Mouse (Mus musculus) erythroblast, adult 5-6 weeks (primary cell): ENCODE results near the gene Keap1. TPM values are rescaled to one million over a fixed set of nuclear protein-coding genes. Genes with fewer than 3 reads are reported as not detected.

Experiments
- total RNA-seq, 2 experiments: library from RNA; stranded (forward) in 1 of 2; stranded (reverse) in 1 of 2; fragments of 150-400 nt in 1 of 2; fragments of 200-764, 138-1000 nt in 1 of 2; gene quantifications; 2 replicates each; pipeline versions ENCODE4 v1.2.3 to v1.2.4; 2015 to 2017; ENCODE audit warnings: low replicate concordance in 2 of 2

Keap1 gene
- total RNA-seq, 2 experiments from 2014 or later = 6.9 to 8.9 TPM

Other genes with a start within 250 kb of the Keap1 start
- gene Mrpl4, start 236.6 kb downstream of the Keap1 start, total RNA-seq (2015; ENCODE audit: low replicate concordance) = 7.9 and 19.0 TPM in 2 replicates
- 6.8 and 11.4 TPM in 2 replicates for gene Mrpl4, start 236.6 kb downstream of the Keap1 start, total RNA-seq (2017; ENCODE audit: low replicate concordance)
- 0.84 and 1.2 TPM in 2 replicates for gene Icam1, start 223.4 kb downstream of the Keap1 start, total RNA-seq (2015; ENCODE audit: low replicate concordance)
- 2.2 and 2.3 TPM in 2 replicates for gene Icam1, start 223.4 kb downstream of the Keap1 start, total RNA-seq (2017; ENCODE audit: low replicate concordance)
- gene Icam4, start 210.0 kb downstream of the Keap1 start, total RNA-seq (2015; ENCODE audit: low replicate concordance) = 39.2 and 40.8 TPM in 2 replicates
- 20.6 and 35.8 TPM in 2 replicates for gene Icam4, start 210.0 kb downstream of the Keap1 start, total RNA-seq (2017; ENCODE audit: low replicate concordance)
- 0.58 TPM in 1 of 2 replicates, not detected in the other for gene Icam5, start 207.3 kb downstream of the Keap1 start, total RNA-seq (2015; ENCODE audit: low replicate concordance)
- gene Icam5, start 207.3 kb downstream of the Keap1 start, total RNA-seq (2017; ENCODE audit: low replicate concordance) = 4.7 and 5.4 TPM in 2 replicates
- gene Zglp1, start 172.3 kb downstream of the Keap1 start, total RNA-seq (2015; ENCODE audit: low replicate concordance) = not detected in 2 replicates
- not detected in 2 replicates for gene Zglp1, start 172.3 kb downstream of the Keap1 start, total RNA-seq (2017; ENCODE audit: low replicate concordance)
- gene Gm49373, start 166.3 kb downstream of the Keap1 start, total RNA-seq (2015; ENCODE audit: low replicate concordance) = 2.3 TPM in 1 of 2 replicates, not detected in the other
- gene Gm49373, start 166.3 kb downstream of the Keap1 start, total RNA-seq (2017; ENCODE audit: low replicate concordance) = not detected in 2 replicates
- 8.4 TPM in 1 of 2 replicates, not detected in the other for gene Fdx1l, start 165.7 kb downstream of the Keap1 start, total RNA-seq (2015; ENCODE audit: low replicate concordance)
- 1.4 and 13.7 TPM in 2 replicates for gene Fdx1l, start 165.7 kb downstream of the Keap1 start, total RNA-seq (2017; ENCODE audit: low replicate concordance)
- gene Gm38431, start 147.4 kb downstream of the Keap1 start, total RNA-seq (2015; ENCODE audit: low replicate concordance) = 19.4 and 20.9 TPM in 2 replicates
- 1.8 and 3.6 TPM in 2 replicates for gene Gm38431, start 147.4 kb downstream of the Keap1 start, total RNA-seq (2017; ENCODE audit: low replicate concordance)
- 4.0 and 11.7 TPM in 2 replicates for gene Raver1, start 147.4 kb downstream of the Keap1 start, total RNA-seq (2015; ENCODE audit: low replicate concordance)
- gene Raver1, start 147.4 kb downstream of the Keap1 start, total RNA-seq (2017; ENCODE audit: low replicate concordance) = 3.8 and 7.8 TPM in 2 replicates
- gene Tyk2, start 108.1 kb downstream of the Keap1 start, total RNA-seq (2015; ENCODE audit: low replicate concordance) = 2.7 and 4.2 TPM in 2 replicates
- 3.3 and 5.3 TPM in 2 replicates for gene Tyk2, start 108.1 kb downstream of the Keap1 start, total RNA-seq (2017; ENCODE audit: low replicate concordance)
- gene Cdc37, start 89.4 kb downstream of the Keap1 start, total RNA-seq (2015; ENCODE audit: low replicate concordance) = 21.9 and 29.8 TPM in 2 replicates
- gene Cdc37, start 89.4 kb downstream of the Keap1 start, total RNA-seq (2017; ENCODE audit: low replicate concordance) = 35.5 and 75.3 TPM in 2 replicates
- 2.5 and 2.7 TPM in 2 replicates for gene Pde4a, start 73.6 kb downstream of the Keap1 start, total RNA-seq (2015; ENCODE audit: low replicate concordance)
- gene Pde4a, start 73.6 kb downstream of the Keap1 start, total RNA-seq (2017; ENCODE audit: low replicate concordance) = 0.77 and 1.1 TPM in 2 replicates
- gene S1pr5, start 9.1 kb upstream of the Keap1 start, total RNA-seq (2015; ENCODE audit: low replicate concordance) = 1.7 TPM in 1 of 2 replicates, not detected in the other
- gene S1pr5, start 9.1 kb upstream of the Keap1 start, total RNA-seq (2017; ENCODE audit: low replicate concordance) = 1.1 and 3.2 TPM in 2 replicates
- 11.9 TPM in 2 replicates for gene Atg4d, start 25.9 kb upstream of the Keap1 start, total RNA-seq (2015; ENCODE audit: low replicate concordance)
- 31.9 and 59.8 TPM in 2 replicates for gene Atg4d, start 25.9 kb upstream of the Keap1 start, total RNA-seq (2017; ENCODE audit: low replicate concordance)
- 14.0 and 26.7 TPM in 2 replicates for gene Kri1, start 48.6 kb upstream of the Keap1 start, total RNA-seq (2015; ENCODE audit: low replicate concordance)
- gene Kri1, start 48.6 kb upstream of the Keap1 start, total RNA-seq (2017; ENCODE audit: low replicate concordance) = 16.7 and 22.3 TPM in 2 replicates
- gene Cdkn2d, start 52.0 kb upstream of the Keap1 start, total RNA-seq (2015; ENCODE audit: low replicate concordance) = 29.4 and 40.1 TPM in 2 replicates
- gene Cdkn2d, start 52.0 kb upstream of the Keap1 start, total RNA-seq (2017; ENCODE audit: low replicate concordance) = 15.9 and 25.5 TPM in 2 replicates
- gene Ap1m2, start 73.0 kb upstream of the Keap1 start, total RNA-seq (2015; ENCODE audit: low replicate concordance) = 0.58 TPM in 1 of 2 replicates, not detected in the other
- not detected in 2 replicates for gene Ap1m2, start 73.0 kb upstream of the Keap1 start, total RNA-seq (2017; ENCODE audit: low replicate concordance)
- gene Slc44a2, start 81.3 kb upstream of the Keap1 start, total RNA-seq (2015; ENCODE audit: low replicate concordance) = 10.6 and 17.1 TPM in 2 replicates
- gene Slc44a2, start 81.3 kb upstream of the Keap1 start, total RNA-seq (2017; ENCODE audit: low replicate concordance) = 11.7 and 14.5 TPM in 2 replicates
- gene Ilf3, start 128.5 kb upstream of the Keap1 start, total RNA-seq (2015; ENCODE audit: low replicate concordance) = 12.5 and 15.2 TPM in 2 replicates
- 14.2 and 16.5 TPM in 2 replicates for gene Ilf3, start 128.5 kb upstream of the Keap1 start, total RNA-seq (2017; ENCODE audit: low replicate concordance)
- gene Qtrt1, start 172.5 kb upstream of the Keap1 start, total RNA-seq (2015; ENCODE audit: low replicate concordance) = 1.7 and 8.8 TPM in 2 replicates
- gene Qtrt1, start 172.5 kb upstream of the Keap1 start, total RNA-seq (2017; ENCODE audit: low replicate concordance) = 1.4 and 5.1 TPM in 2 replicates
- gene Dnm2, start 185.5 kb upstream of the Keap1 start, total RNA-seq (2015; ENCODE audit: low replicate concordance) = 40.5 and 46.4 TPM in 2 replicates
- gene Dnm2, start 185.5 kb upstream of the Keap1 start, total RNA-seq (2017; ENCODE audit: low replicate concordance) = 72.2 and 100 TPM in 2 replicates